ENCODE assay signal across 15 mouse cellular contexts in genomic region chr11:5828509-5829191, GRCm38 (mm10). TPM values are rescaled to one million over a fixed set of nuclear protein-coding genes. Genes with fewer than 3 reads are reported as not detected.
"Had no signal": no experiment of that assay in that cellular context is flagged by ENCODE, and none has a peak within 500 bp of the region (broad histone marks: within the 10 kb centered on the region; RNA-seq: fewer than 3 reads in every experiment).

No protein-coding gene starts in this region.

- ATAC-seq: midbrain, embryonic 13.5 days had no signal

- H3K4me2 ChIP-seq: limb, embryonic 13.5 days; midbrain, embryonic 13.5 days had no signal

- H3K4me1 ChIP-seq: limb, embryonic 13.5 days; midbrain, embryonic 13.5 days had no signal

- H3K27me3 ChIP-seq: limb, embryonic 13.5 days; midbrain, embryonic 13.5 days had no signal

- DNase-seq: kidney, adult 9 months; kidney, postnatal 10 days; kidney, postnatal 4 days; left cerebral cortex, postnatal 4 days; lung, adult 18-20 months; lung, postnatal 10 days; thymus, adult 18-20 months; thymus, postnatal 14 days had no signal

- H3K27ac ChIP-seq: layer of hippocampus, adult 2 months; limb, embryonic 13.5 days; liver, embryonic 14.5 days; midbrain, embryonic 13.5 days; stomach, postnatal 0 days had no signal

- H3K9me3 ChIP-seq: limb, embryonic 13.5 days; midbrain, embryonic 13.5 days had no signal

- H3K4me3 ChIP-seq: layer of hippocampus, adult 2 months; limb, embryonic 13.5 days; midbrain, embryonic 13.5 days had no signal

- H3K9ac ChIP-seq: limb, embryonic 13.5 days; liver, embryonic 14.5 days; midbrain, embryonic 13.5 days had no signal

RNA-seq across cellular contexts. Expression of gene Pgam2, which starts 25.1 kb away (rescaled TPM):
- total RNA-seq: midbrain, postnatal 0 days had no signal
- polyA plus RNA-seq: liver, adult 2 months had no signal
